Mouse (Mus musculus) olfactory bulb, adult 2 months (tissue): ENCODE results near the gene Krt14. TPM values are rescaled to one million over a fixed set of nuclear protein-coding genes. Genes with fewer than 3 reads are reported as not detected.
"Not testable (repeated sequence)": the region's sequence is repeated elsewhere in the genome, so short reads cannot be mapped to it uniquely, and the experiment has no call there.

Experiments used
- H3K27ac ChIP-seq: fragments of 200-500 bp; 2 replicates; pipeline ENCODE4 v1.5.1; 2012; ENCODE audit warnings: low read depth, low read length; ENCODE audit not compliant: insufficient read depth
- H3K4me1 ChIP-seq: fragments of 200-500 bp; 2 replicates; pipeline ENCODE4 v1.6.1; 2012; ENCODE audit warnings: low read length; ENCODE audit not compliant: control insufficient read depth, insufficient read depth
- H3K4me3 ChIP-seq: fragments of 200-500 bp; 2 replicates; pipeline ENCODE4 v1.5.1; 2012; ENCODE audit warnings: mild to moderate bottlenecking, low read depth, low read length, moderate library complexity; ENCODE audit not compliant: insufficient read depth
- CTCF ChIP-seq: fragments of 200-500 bp; IDR thresholded peaks from 2 replicates; pipeline ENCODE4 v1.5.1; 2012; ENCODE audit warnings: low read depth, mild to moderate bottlenecking, low read length, moderate library complexity; ENCODE audit not compliant: insufficient read depth
- POLR2A ChIP-seq: fragments of 200-500 bp; IDR thresholded peaks from 2 replicates; pipeline ENCODE4 v1.6.1; 2012; ENCODE audit warnings: mild to moderate bottlenecking, low read depth, low read length, moderate library complexity; ENCODE audit not compliant: insufficient read depth
- WGBS: fragments of 180-500 bp; shearing (Covaris S2); methylation state at CpG from one replicate; pipeline ENCODE4 v1.1.7; 2018; 5-methylcytosine and 5-hydroxymethylcytosine counted together
- polyA plus RNA-seq: library from polyadenylated mRNA; stranded (reverse); fragments of >200 nt; gene quantifications from 2 replicates; pipeline ENCODE4 v1.2.4, GENCODE M21; 2012; ENCODE audit warnings: low replicate concordance; ENCODE audit not compliant: missing spikeins, insufficient read depth, insufficient read length

Krt14 gene
- not detected in 2 replicates for polyA plus RNA-seq

- no peak for TF ChIP-seq POLR2A
- no peak for TF ChIP-seq CTCF
- no peak within 1 kb of the TSS for H3K4me3 ChIP-seq
- WGBS, result 91% methylated on average over 8 of the region's 8 CpGs
- no peak within 1 kb of the TSS for H3K27ac ChIP-seq
- peaks cover 6% of the 10 kb centered on the region for H3K4me1 ChIP-seq
Observed at GRCm38 (mm10) chr11:100207498-100207897, at the start of gene Krt14. Gene Krt14 (minus strand): TSS chr11:100207548.

- no peak overlapping the region for H3K27ac ChIP-seq
- WGBS, result 89% methylated on average over 6 of the region's 6 CpGs
- H3K4me1 ChIP-seq, result peaks cover 22% of the 10 kb centered on the region
- H3K4me3 ChIP-seq, result no peak overlapping the region
- TF ChIP-seq CTCF, result no peak
- TF ChIP-seq POLR2A, result no peak
Observed at GRCm38 (mm10) chr11:100255514-100255913, 48.2 kb upstream of the Krt14 start.

GRCm38 (mm10) chr11:100254360-100255090 is 47.2 kb upstream of the Krt14 start:
- TF ChIP-seq POLR2A (no peak), CTCF (no peak)

GRCm38 (mm10) chr11:100248852-100249465 is 41.6 kb upstream of the Krt14 start, which contains the start of gene Krt16:
Gene Krt16 (minus strand): TSS chr11:100248902.
- H3K4me3 ChIP-seq, result no peak within 1 kb of the TSS
- peaks cover 11% of the 10 kb centered on the region for H3K4me1 ChIP-seq
- 76% methylated on average over 7 of the region's 7 CpGs for WGBS
- TF ChIP-seq CTCF (no peak), POLR2A (no peak)
- no peak within 1 kb of the TSS for H3K27ac ChIP-seq

More at GRCm38 (mm10) chr11:100254360-100255090, 47.2 kb upstream of the Krt14 start:
- WGBS, result 51% methylated on average over 5 of the region's 5 CpGs
- H3K27ac ChIP-seq, result peak overlapping the region; percentile 31; the same call in 1 of the 2 replicates
- H3K4me3 ChIP-seq, result no peak overlapping the region
- peaks cover 22% of the 10 kb centered on the region for H3K4me1 ChIP-seq

GRCm38 (mm10) chr11:100246471-100246870 is 39.1 kb upstream of the Krt14 start:
- H3K4me3 ChIP-seq, H3K4me1 ChIP-seq, H3K27ac ChIP-seq: not testable (repeated sequence)
- WGBS, result 73% methylated on average over 7 of the region's 7 CpGs

GRCm38 (mm10) chr11:100240272-100240671 is 32.9 kb upstream of the Krt14 start:
- WGBS, result 87% methylated on average over 4 of the region's 4 CpGs
- not testable (repeated sequence) for H3K4me3 ChIP-seq, H3K27ac ChIP-seq, H3K4me1 ChIP-seq

- Histone ChIP-seq H3K27ac (peak overlapping the region; percentile 62), H3K4me3 (no peak overlapping the region), H3K4me1 (no peaks in the 10 kb centered on the region; the same call in 1 of the 2 replicates)
- 15% methylated on average over 8 of the region's 8 CpGs for WGBS
- no peak for TF ChIP-seq POLR2A
- TF ChIP-seq CTCF, result no peak
Observed at GRCm38 (mm10) chr11:100221741-100222140, 14.4 kb upstream of the Krt14 start.

GRCm38 (mm10) chr11:100219304-100219703 is 12.0 kb upstream of the Krt14 start:
- 76% methylated on average over 4 of the region's 4 CpGs for WGBS

GRCm38 (mm10) chr11:100208542-100208941 is 1.2 kb upstream of the Krt14 start:
- WGBS, result 78% methylated on average over 6 of the region's 6 CpGs
- Histone ChIP-seq H3K27ac (no peak overlapping the region), H3K4me3 (no peak overlapping the region), H3K4me1 (peaks cover 6% of the 10 kb centered on the region)
- no peak for TF ChIP-seq CTCF
- TF ChIP-seq POLR2A, result no peak

More at GRCm38 (mm10) chr11:100219304-100219703, 12.0 kb upstream of the Krt14 start:
- Histone ChIP-seq H3K4me1 (no peaks in the 10 kb centered on the region; the same call in 1 of the 2 replicates), H3K4me3 (no peak overlapping the region), H3K27ac (no peak overlapping the region)
- TF ChIP-seq CTCF (no peak), POLR2A (no peak)
